Mouse (Mus musculus): ENCODE results near the gene Sidt1. TPM values are rescaled to one million over a fixed set of nuclear protein-coding genes. Genes with fewer than 3 reads are reported as not detected.

The Sidt1 gene
- polyA plus RNA-seq, 1 experiment from 2014 or later, result 4.9 TPM

DNA sequence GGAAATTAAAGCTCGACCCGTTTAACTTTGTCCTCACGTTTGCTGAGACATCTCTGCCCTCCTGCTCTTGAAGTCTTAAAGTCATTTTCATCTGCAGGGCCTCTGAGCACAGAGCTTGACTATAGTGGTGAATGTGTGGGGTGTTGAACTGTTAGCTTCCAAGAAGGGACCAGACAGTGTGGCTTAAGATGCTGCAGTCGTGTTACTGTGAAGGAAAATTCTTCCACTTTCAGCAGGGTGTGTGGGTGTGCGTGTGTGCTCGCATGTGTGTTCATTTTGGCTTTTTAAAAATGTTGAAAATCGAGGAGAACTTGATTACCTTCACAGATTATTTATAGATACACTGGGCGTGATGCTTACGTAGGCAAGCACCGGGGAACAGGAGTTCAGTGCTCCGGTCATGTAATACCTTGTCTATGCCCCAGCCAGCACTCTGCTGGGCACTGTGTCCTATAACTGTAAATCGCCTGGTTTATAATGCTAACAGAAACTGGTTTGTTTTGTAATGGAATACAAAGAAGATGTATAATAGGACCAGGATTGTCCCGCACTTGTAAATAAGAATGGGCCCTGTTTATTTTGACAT is 106.2 kb downstream of the Sidt1 start:
- Histone ChIP-seq H3K9ac (no peak overlapping the region), H3K27ac (replicated peaks) (no peak overlapping the region), H3K27me3 (no peaks in the 10 kb centered on the region), H3K4me3 (no peak overlapping the region), H3K9me3 (no peaks in the 10 kb centered on the region), H3K4me1 (replicated peaks) (no peaks in the 10 kb centered on the region), H3K36me3 (peaks cover 9% of the 10 kb centered on the region), H3K4me2 (no peak overlapping the region)
- 89% methylated on average over 13 of the region's 13 CpGs for WGBS
- no peak for ATAC-seq (ENCODE audit: low read depth)

DNA sequence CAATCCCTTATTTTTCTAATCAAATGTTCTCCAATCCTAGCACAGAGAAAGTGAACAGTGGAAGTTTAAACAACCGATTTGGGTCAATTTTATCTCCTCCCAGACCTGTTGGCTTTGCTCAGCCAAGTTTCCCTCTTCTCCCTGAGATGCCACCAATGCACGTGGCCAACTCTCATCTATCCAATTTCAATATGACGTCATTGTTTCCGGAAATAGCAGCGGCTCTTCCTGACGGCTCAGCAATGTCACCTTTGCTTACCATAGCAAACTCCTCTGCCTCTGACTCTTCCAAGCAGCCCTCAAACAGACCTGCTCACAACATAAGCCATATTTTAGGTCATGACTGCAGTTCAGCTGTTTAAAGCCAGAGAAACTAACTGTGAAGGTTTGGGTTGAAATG is 111.5 kb downstream of the Sidt1 start:
- no peaks in the 10 kb centered on the region for H3K27me3 ChIP-seq
- WGBS, result 91% methylated on average over 6 of the region's 6 CpGs
- H3K9ac ChIP-seq, result no peak overlapping the region
- H3K4me1 ChIP-seq (replicated peaks), result no peaks in the 10 kb centered on the region
- H3K36me3 ChIP-seq, result peaks cover 63% of the 10 kb centered on the region
- no peak overlapping the region for H3K4me3 ChIP-seq
- H3K4me2 ChIP-seq, result no peak overlapping the region
- no peaks in the 10 kb centered on the region for H3K9me3 ChIP-seq
- no peak for ATAC-seq (ENCODE audit: low read depth)
- H3K27ac ChIP-seq (replicated peaks), result no peak overlapping the region

- Histone ChIP-seq H3K27me3 (no peaks in the 10 kb centered on the region), H3K4me1 (replicated peaks) (no peaks in the 10 kb centered on the region), H3K4me2 (no peak overlapping the region), H3K36me3 (peaks cover 90% of the 10 kb centered on the region), H3K9ac (no peak overlapping the region), H3K9me3 (no peaks in the 10 kb centered on the region), H3K4me3 (no peak overlapping the region), H3K27ac (replicated peaks) (no peak overlapping the region)
- no peak for ATAC-seq (ENCODE audit: low read depth)
- 96% methylated on average over 7 of the region's 7 CpGs for WGBS
These were observed 116.6 kb downstream of the Sidt1 start for GRCm38 (mm10) chr16:44216417-44216816.

- 96% methylated on average over 9 of the region's 9 CpGs for WGBS
- no peak overlapping the region for H3K4me3 ChIP-seq
- H3K4me1 ChIP-seq (replicated peaks), result no peaks in the 10 kb centered on the region
- H3K4me2 ChIP-seq, result no peak overlapping the region
- H3K36me3 ChIP-seq, result peaks cover 87% of the 10 kb centered on the region
- no peaks in the 10 kb centered on the region for H3K27me3 ChIP-seq
- no peak overlapping the region for H3K9ac ChIP-seq
- H3K27ac ChIP-seq (replicated peaks), result no peak overlapping the region
- no peaks in the 10 kb centered on the region for H3K9me3 ChIP-seq
- no peak for ATAC-seq (ENCODE audit: low read depth)
These were observed 117.5 kb downstream of the Sidt1 start for GRCm38 (mm10) chr16:44215513-44215912.

DNA sequence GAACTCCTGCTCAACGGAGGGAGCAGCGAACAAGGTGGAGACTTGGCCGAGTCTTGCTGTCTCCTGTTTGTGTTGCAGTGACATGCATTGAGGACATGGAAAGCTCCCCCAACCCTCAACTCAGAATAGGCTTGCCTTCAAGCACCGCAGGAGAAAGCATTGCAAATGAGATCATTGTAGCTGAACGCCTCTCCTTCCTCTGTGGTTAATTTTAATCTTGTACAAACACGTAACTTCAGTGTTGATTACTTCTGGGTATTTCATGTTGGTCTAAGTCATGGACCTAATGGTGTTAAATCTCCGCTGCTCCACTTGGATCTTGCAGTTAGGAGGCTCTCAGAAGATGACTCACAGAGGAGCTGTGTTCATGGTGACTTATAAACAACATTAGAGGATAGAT is 120.3 kb downstream of the Sidt1 start:
- H3K36me3 ChIP-seq, result peaks cover 86% of the 10 kb centered on the region
- H3K4me2 ChIP-seq, result no peak overlapping the region
- H3K27ac ChIP-seq (replicated peaks), result no peak overlapping the region
- 96% methylated on average over 7 of the region's 7 CpGs for WGBS
- H3K27me3 ChIP-seq, result no peaks in the 10 kb centered on the region
- ATAC-seq (ENCODE audit: low read depth), result no peak
- no peak overlapping the region for H3K9ac ChIP-seq
- no peaks in the 10 kb centered on the region for H3K4me1 ChIP-seq (replicated peaks)
- H3K4me3 ChIP-seq, result no peak overlapping the region
- H3K9me3 ChIP-seq, result no peaks in the 10 kb centered on the region

- no peak overlapping the region for H3K9ac ChIP-seq
- H3K4me1 ChIP-seq (replicated peaks), result no peaks in the 10 kb centered on the region
- H3K36me3 ChIP-seq, result peaks cover 84% of the 10 kb centered on the region
- no peak overlapping the region for H3K4me2 ChIP-seq
- H3K27ac ChIP-seq (replicated peaks), result no peak overlapping the region
- H3K9me3 ChIP-seq, result no peaks in the 10 kb centered on the region
- ATAC-seq (ENCODE audit: low read depth), result no peak
- no peak overlapping the region for H3K4me3 ChIP-seq
- WGBS, result 97% methylated on average over 1 of the region's 1 CpGs
- H3K27me3 ChIP-seq, result no peaks in the 10 kb centered on the region
These were observed 122.0 kb downstream of the Sidt1 start for GRCm38 (mm10) chr16:44211054-44211414.

DNA sequence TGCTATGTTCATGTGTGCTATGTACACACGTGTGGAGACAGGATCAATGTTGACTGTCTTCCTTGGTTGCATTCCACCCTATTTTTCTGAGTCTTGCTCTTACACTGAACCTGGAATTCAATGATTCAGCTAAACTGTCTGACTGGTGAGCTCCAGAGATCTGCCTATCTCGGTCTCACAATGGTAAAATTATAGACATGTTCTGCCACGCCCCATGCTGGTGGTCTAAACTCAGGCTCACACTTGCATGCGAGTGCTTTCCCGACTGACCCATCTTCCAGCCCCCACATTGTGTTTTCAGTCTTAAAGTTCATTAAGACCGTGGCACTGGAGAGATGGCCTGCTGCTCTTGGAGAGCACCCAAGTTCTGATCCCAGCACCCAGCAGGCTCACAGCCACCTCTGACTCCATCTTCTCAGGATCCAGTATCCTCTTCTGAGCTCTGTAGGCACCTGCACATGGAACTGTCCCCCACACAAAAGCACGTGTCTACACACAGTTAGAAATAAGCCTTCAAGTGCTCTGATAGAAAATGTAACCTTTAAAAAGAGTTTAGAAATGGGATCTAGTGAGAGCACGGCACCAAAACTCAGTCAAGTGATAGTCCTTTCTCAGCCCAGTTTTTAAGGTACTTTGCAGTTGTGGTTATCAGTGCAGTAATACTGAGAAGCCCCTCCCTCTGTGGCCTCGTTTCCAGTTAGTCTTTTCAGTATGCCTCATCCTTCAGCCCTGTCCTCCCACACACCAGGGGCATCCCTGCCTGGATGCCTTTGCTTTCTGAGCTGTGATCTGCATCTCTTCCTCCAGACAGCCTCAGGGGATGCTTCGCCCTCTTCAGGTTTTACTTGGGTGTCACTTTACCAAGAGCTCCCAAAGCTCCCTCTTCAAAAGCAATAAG is 122.6 kb downstream of the Sidt1 start:
- 86% methylated on average over 10 of the region's 10 CpGs for WGBS
- no peak overlapping the region for H3K4me3 ChIP-seq
- H3K4me1 ChIP-seq (replicated peaks), result no peaks in the 10 kb centered on the region
- ATAC-seq (ENCODE audit: low read depth), result no peak
- H3K27me3 ChIP-seq, result no peaks in the 10 kb centered on the region
- H3K36me3 ChIP-seq, result peaks cover 81% of the 10 kb centered on the region
- no peak overlapping the region for H3K4me2 ChIP-seq
- H3K9ac ChIP-seq, result no peak overlapping the region
- no peaks in the 10 kb centered on the region for H3K9me3 ChIP-seq
- H3K27ac ChIP-seq (replicated peaks), result no peak overlapping the region

- ATAC-seq (ENCODE audit: low read depth), result no peak
- Histone ChIP-seq H3K27me3 (no peaks in the 10 kb centered on the region), H3K9ac (no peak overlapping the region), H3K4me2 (no peak overlapping the region), H3K4me1 (replicated peaks) (no peaks in the 10 kb centered on the region), H3K9me3 (no peaks in the 10 kb centered on the region), H3K36me3 (peaks cover 75% of the 10 kb centered on the region), H3K4me3 (no peak overlapping the region), H3K27ac (replicated peaks) (no peak overlapping the region)
- 93% methylated on average over 8 of the region's 8 CpGs for WGBS
These were observed 127.0 kb downstream of the Sidt1 start for GRCm38 (mm10) chr16:44205973-44206372.

DNA sequence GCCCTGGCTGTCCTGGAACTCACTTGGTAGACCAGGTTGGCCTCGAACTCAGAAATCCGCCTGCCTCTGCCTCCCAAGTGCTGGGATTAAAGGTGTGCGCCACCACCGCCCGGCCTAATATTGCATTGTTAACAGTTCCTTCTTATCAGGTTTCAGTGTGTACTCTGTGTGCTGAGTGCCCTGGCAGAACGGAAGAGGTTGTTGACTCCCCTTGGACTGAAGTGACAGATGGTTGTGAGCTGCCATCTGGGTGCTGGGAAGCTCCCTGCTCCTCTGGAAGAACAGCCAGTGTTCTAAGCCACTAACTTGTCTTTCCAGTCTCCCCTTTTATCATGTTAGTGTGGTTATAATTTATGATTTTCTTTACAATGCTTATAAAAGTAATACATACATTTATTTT is 128.7 kb downstream of the Sidt1 start:
- H3K9ac ChIP-seq, result no peak overlapping the region
- H3K4me2 ChIP-seq, result no peak overlapping the region
- no peaks in the 10 kb centered on the region for H3K4me1 ChIP-seq (replicated peaks)
- H3K27ac ChIP-seq (replicated peaks), result no peak overlapping the region
- ATAC-seq (ENCODE audit: low read depth), result no peak
- H3K4me3 ChIP-seq, result no peak overlapping the region
- no peaks in the 10 kb centered on the region for H3K27me3 ChIP-seq
- 79% methylated on average over 6 of the region's 6 CpGs for WGBS
- peaks cover 73% of the 10 kb centered on the region for H3K36me3 ChIP-seq
- no peaks in the 10 kb centered on the region for H3K9me3 ChIP-seq

- H3K4me2 ChIP-seq, result no peak overlapping the region
- H3K9ac ChIP-seq, result no peak overlapping the region
- no peak for ATAC-seq (ENCODE audit: low read depth)
- H3K4me1 ChIP-seq (replicated peaks), result no peaks in the 10 kb centered on the region
- H3K9me3 ChIP-seq, result no peaks in the 10 kb centered on the region
- no peak overlapping the region for H3K4me3 ChIP-seq
- peaks cover 39% of the 10 kb centered on the region for H3K36me3 ChIP-seq
- H3K27ac ChIP-seq (replicated peaks), result no peak overlapping the region
- no peaks in the 10 kb centered on the region for H3K27me3 ChIP-seq
- WGBS, result 94% methylated on average over 4 of the region's 4 CpGs
These were observed 132.8 kb downstream of the Sidt1 start for GRCm38 (mm10) chr16:44200146-44200545.

DNA sequence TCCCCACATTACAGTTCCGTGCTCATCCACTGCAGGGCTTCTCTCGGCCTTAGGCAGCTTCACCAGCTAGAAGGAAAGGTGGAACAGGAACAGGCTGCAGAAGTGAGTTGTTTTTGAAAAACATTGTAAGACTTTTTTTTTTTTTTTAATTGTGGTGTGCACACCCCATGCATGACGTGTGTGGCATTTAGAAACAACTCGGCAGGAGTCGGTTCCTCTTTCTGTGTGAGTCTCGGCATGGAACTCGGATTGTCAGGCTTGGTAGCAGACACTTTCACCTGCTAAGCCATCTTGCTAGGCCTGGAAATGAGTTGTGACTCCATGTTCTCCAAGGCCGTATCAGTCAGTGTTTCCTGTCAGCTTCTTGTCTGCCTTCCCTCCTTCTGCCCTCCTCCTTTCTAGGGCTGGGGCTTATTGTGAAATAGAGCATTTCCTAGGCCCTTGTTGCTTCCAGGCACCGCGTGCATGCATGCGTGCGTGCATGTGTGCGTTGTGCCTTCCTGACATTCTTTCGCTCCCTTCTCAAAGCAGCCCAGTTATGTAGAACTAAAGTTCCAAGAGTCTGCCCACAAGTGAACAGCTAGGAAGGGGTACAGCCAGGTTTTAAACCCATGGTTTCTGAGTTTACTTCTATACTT is 133.8 kb downstream of the Sidt1 start:
- Histone ChIP-seq H3K27ac (replicated peaks) (no peak overlapping the region), H3K4me3 (no peak overlapping the region), H3K27me3 (no peaks in the 10 kb centered on the region), H3K9me3 (no peaks in the 10 kb centered on the region), H3K9ac (no peak overlapping the region), H3K4me2 (no peak overlapping the region), H3K36me3 (peaks cover 36% of the 10 kb centered on the region), H3K4me1 (replicated peaks) (no peaks in the 10 kb centered on the region)
- ATAC-seq (ENCODE audit: low read depth), result no peak
- whole genome bisulfite sequencing, result 93% methylated on average over 14 of the region's 14 CpGs

GRCm38 (mm10) chr16:44190968-44191367 is 142.0 kb downstream of the Sidt1 start:
- H3K4me1 ChIP-seq (replicated peaks), result no peaks in the 10 kb centered on the region
- H3K36me3 ChIP-seq, result 0 out of 2 replicates have a peak, but pooled peaks cover 10% of the 10 kb centered on the region
- ATAC-seq (ENCODE audit: low read depth), result no peak
- no peak overlapping the region for H3K4me2 ChIP-seq
- 94% methylated on average over 2 of the region's 2 CpGs for WGBS
- no peak overlapping the region for H3K4me3 ChIP-seq
- no peak overlapping the region for H3K27ac ChIP-seq (replicated peaks)
- H3K9ac ChIP-seq, result no peak overlapping the region
- no peaks in the 10 kb centered on the region; the same call in 1 of the 2 replicates for H3K9me3 ChIP-seq
- H3K27me3 ChIP-seq, result no peaks in the 10 kb centered on the region
